Mouse (Mus musculus): ENCODE data around the gene Mrpl9. TPM values are rescaled to one million over a fixed set of nuclear protein-coding genes. Genes with fewer than 3 reads are reported as not detected.

Mrpl9 gene
- polyA plus RNA-seq, 1 experiment from 2014 or later: 69.9 TPM

- no peaks in the 10 kb centered on the region for H3K9me3 ChIP-seq
- H3K9ac ChIP-seq (replicated peaks): peak within 1 kb of the TSS; percentile 49; the same call in 1 of the 2 replicates
- H3K36me3 ChIP-seq: no peaks in the 10 kb centered on the region
- peak; percentile 99 for ATAC-seq (ENCODE audit: insufficient number of reproducible peaks, insufficient read depth, low FRiP score, low TSS enrichment, low read depth)
- peak within 1 kb of the TSS; percentile 40 for H3K4me3 ChIP-seq (replicated peaks)
- H3K27ac ChIP-seq: no peak within 1 kb of the TSS
- H3K27me3 ChIP-seq: peaks cover 8% of the 10 kb centered on the region
- H3K4me1 ChIP-seq (replicated peaks): peaks cover 9% of the 10 kb centered on the region
- WGBS: 8% methylated on average over 52 of the region's 52 CpGs
- peak within 1 kb of the TSS; percentile 80 for H3K4me2 ChIP-seq
Measured at GRCm38 (mm10) chr3:94413031-94413679, 30.0 kb upstream of the Mrpl9 start, which contains the start of gene Tdrkh. Tdrkh (plus strand) TSS chr3:94413273.

GRCm38 (mm10) chr3:94430980-94431379 lies 12.1 kb upstream of the Mrpl9 start:
- Histone ChIP-seq H3K4me3 (replicated peaks) (no peak overlapping the region), H3K27me3 (no peaks in the 10 kb centered on the region), H3K9me3 (no peaks in the 10 kb centered on the region), H3K4me2 (no peak overlapping the region), H3K36me3 (no peaks in the 10 kb centered on the region), H3K4me1 (replicated peaks) (no peaks in the 10 kb centered on the region), H3K9ac (replicated peaks) (no peak overlapping the region), H3K27ac (no peak overlapping the region)
- WGBS: 80% methylated on average over 2 of the region's 2 CpGs
- no peak for ATAC-seq (ENCODE audit: insufficient number of reproducible peaks, insufficient read depth, low FRiP score, low TSS enrichment, low read depth)

- no peak overlapping the region for H3K9ac ChIP-seq (replicated peaks)
Measured at GRCm38 (mm10) chr3:94434305-94434704, 8.8 kb upstream of the Mrpl9 start.

GRCm38 (mm10) chr3:94436420-94436819 lies 6.7 kb upstream of the Mrpl9 start:
- peaks cover 11% of the 10 kb centered on the region; the same call in 1 of the 2 replicates for H3K27me3 ChIP-seq
- H3K9me3 ChIP-seq: no peaks in the 10 kb centered on the region
- H3K9ac ChIP-seq (replicated peaks): no peak overlapping the region
- no peak overlapping the region for H3K27ac ChIP-seq
- no peak overlapping the region for H3K4me2 ChIP-seq
- no peak overlapping the region for H3K4me3 ChIP-seq (replicated peaks)
- H3K4me1 ChIP-seq (replicated peaks): no peaks in the 10 kb centered on the region
- 77% methylated on average over 9 of the region's 9 CpGs for WGBS
- ATAC-seq (ENCODE audit: insufficient number of reproducible peaks, insufficient read depth, low FRiP score, low TSS enrichment, low read depth): no peak
- no peaks in the 10 kb centered on the region for H3K36me3 ChIP-seq

More at GRCm38 (mm10) chr3:94434305-94434704, 8.8 kb upstream of the Mrpl9 start:
- Histone ChIP-seq H3K4me3 (replicated peaks) (no peak overlapping the region), H3K4me2 (no peak overlapping the region), H3K27me3 (peaks cover 3% of the 10 kb centered on the region; the same call in 1 of the 2 replicates), H3K4me1 (replicated peaks) (no peaks in the 10 kb centered on the region), H3K9me3 (no peaks in the 10 kb centered on the region), H3K27ac (no peak overlapping the region), H3K36me3 (no peaks in the 10 kb centered on the region)
- WGBS: 89% methylated on average over 2 of the region's 2 CpGs
- no peak for ATAC-seq (ENCODE audit: insufficient number of reproducible peaks, insufficient read depth, low FRiP score, low TSS enrichment, low read depth)

GRCm38 (mm10) chr3:94441182-94441581 lies 1.9 kb upstream of the Mrpl9 start:
- H3K36me3 ChIP-seq: peaks cover 15% of the 10 kb centered on the region
- no peak overlapping the region for H3K4me2 ChIP-seq
- 37% methylated on average over 3 of the region's 3 CpGs for WGBS
- H3K9me3 ChIP-seq: no peaks in the 10 kb centered on the region
- H3K27ac ChIP-seq: no peak overlapping the region
- H3K9ac ChIP-seq (replicated peaks): no peak overlapping the region
- ATAC-seq (ENCODE audit: insufficient number of reproducible peaks, insufficient read depth, low FRiP score, low TSS enrichment, low read depth): no peak
- no peak overlapping the region for H3K4me3 ChIP-seq (replicated peaks)
- H3K27me3 ChIP-seq: peaks cover 11% of the 10 kb centered on the region; the same call in 1 of the 2 replicates
- H3K4me1 ChIP-seq (replicated peaks): peaks cover 5% of the 10 kb centered on the region

GRCm38 (mm10) chr3:94443597-94443964 lies 463 bp downstream of the Mrpl9 start, which contains the start of gene Oaz3:
Oaz3 (minus strand) TSS chr3:94443915.
- Histone ChIP-seq H3K4me3 (replicated peaks) (peak within 1 kb of the TSS; percentile 94), H3K36me3 (peaks cover 39% of the 10 kb centered on the region), H3K27ac (no peak within 1 kb of the TSS), H3K9me3 (no peaks in the 10 kb centered on the region), H3K4me2 (peak within 1 kb of the TSS; percentile 82), H3K9ac (replicated peaks) (peak within 1 kb of the TSS; percentile 88), H3K27me3 (peaks cover 11% of the 10 kb centered on the region; the same call in 1 of the 2 replicates), H3K4me1 (replicated peaks) (peaks cover 5% of the 10 kb centered on the region)
- ATAC-seq (ENCODE audit: insufficient number of reproducible peaks, insufficient read depth, low FRiP score, low TSS enrichment, low read depth): no peak; the same call in 1 of the 2 replicates
- 1% methylated on average over 24 of the region's 24 CpGs for WGBS

GRCm38 (mm10) chr3:94449377-94449776 lies 6.3 kb downstream of the Mrpl9 start:
- Histone ChIP-seq H3K27ac (no peak overlapping the region), H3K36me3 (peaks cover 46% of the 10 kb centered on the region), H3K9me3 (no peaks in the 10 kb centered on the region), H3K4me3 (replicated peaks) (no peak overlapping the region), H3K4me1 (replicated peaks) (no peaks in the 10 kb centered on the region), H3K4me2 (no peak overlapping the region), H3K9ac (replicated peaks) (no peak overlapping the region), H3K27me3 (no peaks in the 10 kb centered on the region)
- ATAC-seq (ENCODE audit: insufficient number of reproducible peaks, insufficient read depth, low FRiP score, low TSS enrichment, low read depth): no peak
- WGBS: 97% methylated on average over 2 of the region's 2 CpGs

- 2% methylated on average over 12 of the region's 12 CpGs for WGBS
- no peak overlapping the region for H3K9ac ChIP-seq (replicated peaks)
Measured at GRCm38 (mm10) chr3:94456529-94457000, 13.4 kb downstream of the Mrpl9 start.

GRCm38 (mm10) chr3:94457055-94457454 lies 13.9 kb downstream of the Mrpl9 start:
- H3K4me1 ChIP-seq (replicated peaks): peaks cover 5% of the 10 kb centered on the region; the same call in 1 of the 2 replicates
- H3K36me3 ChIP-seq: no peaks in the 10 kb centered on the region
- H3K27me3 ChIP-seq: peaks cover 12% of the 10 kb centered on the region
- no peak overlapping the region for H3K9ac ChIP-seq (replicated peaks)
- no peak for ATAC-seq (ENCODE audit: insufficient number of reproducible peaks, insufficient read depth, low FRiP score, low TSS enrichment, low read depth)
- H3K4me3 ChIP-seq (replicated peaks): no peak overlapping the region
- H3K9me3 ChIP-seq: no peaks in the 10 kb centered on the region
- H3K4me2 ChIP-seq: peak overlapping the region; percentile 55; the same call in 1 of the 2 replicates
- WGBS: 66% methylated on average over 3 of the region's 3 CpGs
- no peak overlapping the region for H3K27ac ChIP-seq

More at GRCm38 (mm10) chr3:94456529-94457000, 13.4 kb downstream of the Mrpl9 start:
- no peaks in the 10 kb centered on the region for H3K9me3 ChIP-seq
- ATAC-seq (ENCODE audit: insufficient number of reproducible peaks, insufficient read depth, low FRiP score, low TSS enrichment, low read depth): peak; percentile 89
- peaks cover 12% of the 10 kb centered on the region for H3K27me3 ChIP-seq
- H3K4me2 ChIP-seq: peak overlapping the region; percentile 55
- H3K4me3 ChIP-seq (replicated peaks): peak overlapping the region; percentile 34
- no peak overlapping the region for H3K27ac ChIP-seq
- H3K36me3 ChIP-seq: no peaks in the 10 kb centered on the region
- H3K4me1 ChIP-seq (replicated peaks): peaks cover 5% of the 10 kb centered on the region; the same call in 1 of the 2 replicates

GRCm38 (mm10) chr3:94459834-94460233 lies 16.7 kb downstream of the Mrpl9 start:
- H3K4me2 ChIP-seq: no peak overlapping the region
- H3K27me3 ChIP-seq: peaks cover 10% of the 10 kb centered on the region
- peaks cover 14% of the 10 kb centered on the region for H3K4me1 ChIP-seq (replicated peaks)
- no peaks in the 10 kb centered on the region for H3K9me3 ChIP-seq
- no peaks in the 10 kb centered on the region for H3K36me3 ChIP-seq
- no peak for ATAC-seq (ENCODE audit: insufficient number of reproducible peaks, insufficient read depth, low FRiP score, low TSS enrichment, low read depth)
- no peak overlapping the region for H3K27ac ChIP-seq
- WGBS: 90% methylated on average over 2 of the region's 2 CpGs
- H3K9ac ChIP-seq (replicated peaks): no peak overlapping the region
- no peak overlapping the region for H3K4me3 ChIP-seq (replicated peaks)

- Histone ChIP-seq H3K4me3 (replicated peaks) (no peak overlapping the region), H3K36me3 (no peaks in the 10 kb centered on the region), H3K27me3 (no peaks in the 10 kb centered on the region), H3K4me1 (replicated peaks) (peaks cover 20% of the 10 kb centered on the region), H3K9me3 (no peaks in the 10 kb centered on the region), H3K27ac (no peak overlapping the region), H3K9ac (replicated peaks) (no peak overlapping the region), H3K4me2 (no peak overlapping the region)
- 57% methylated on average over 11 of the region's 11 CpGs for whole genome bisulfite sequencing
- no peak for ATAC-seq (ENCODE audit: insufficient number of reproducible peaks, insufficient read depth, low FRiP score, low TSS enrichment, low read depth)
Measured at GRCm38 (mm10) chr3:94463926-94464578, 20.9 kb downstream of the Mrpl9 start.

Measured in limb, embryonic 12.5 days (tissue).